In the genomic region with DNA sequence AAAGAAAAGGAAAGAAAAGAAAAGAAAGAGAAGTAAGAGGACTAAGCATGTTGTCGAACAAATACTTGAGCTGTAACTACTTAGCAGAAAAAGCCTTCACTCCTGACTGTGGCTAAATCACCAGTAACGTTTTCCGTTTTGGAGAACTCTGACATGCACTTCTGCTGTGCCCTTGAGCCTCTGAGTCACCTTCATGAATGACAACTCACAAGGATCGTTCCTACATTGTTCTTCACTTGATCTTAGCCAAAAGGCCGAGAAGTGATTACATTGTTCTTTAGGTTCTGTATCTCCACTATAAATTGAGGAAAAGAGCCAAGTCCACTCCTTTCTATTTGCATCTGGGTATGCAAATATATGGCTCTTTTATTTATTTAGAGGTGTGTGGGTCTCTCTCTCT, we compare ENCODE assay signal across 35 mouse cellular contexts. TPM values are rescaled to one million over a fixed set of nuclear protein-coding genes. Genes with fewer than 3 reads are reported as not detected.
"Had no signal": no experiment of that assay in that cellular context is flagged by ENCODE, and none has a peak within 500 bp of the region (broad histone marks: within the 10 kb centered on the region; RNA-seq: fewer than 3 reads in every experiment).

No protein-coding gene starts in this region.

- H3K27ac ChIP-seq: gastrocnemius, adult 2 months; heart, embryonic 10.5 days; hindbrain, embryonic 10.5 days; hindbrain, embryonic 12.5 days; hindbrain, embryonic 14.5 days; intestine, embryonic 15.5 days; left cerebral cortex, adult 2 months; limb, embryonic 13.5 days; limb, embryonic 15.5 days; liver, embryonic 12.5 days; liver, embryonic 14.5 days had no signal

- ATAC-seq: hindbrain, embryonic 16.5 days; inflammation-experienced regulatory T-cells, adult 6 months; intestine, embryonic 15.5 days; intestine, postnatal 0 days; liver, embryonic 12.5 days had no signal

- H3K9ac ChIP-seq: heart, embryonic 12.5 days; hindbrain, embryonic 12.5 days; hindbrain, embryonic 14.5 days; intestine, embryonic 15.5 days; limb, embryonic 13.5 days; limb, embryonic 15.5 days; liver, embryonic 12.5 days; liver, embryonic 14.5 days had no signal

- H3K36me3 ChIP-seq: heart, embryonic 10.5 days; heart, embryonic 12.5 days; hindbrain, embryonic 10.5 days; hindbrain, embryonic 12.5 days; intestine, embryonic 15.5 days; limb, embryonic 13.5 days; limb, embryonic 15.5 days; liver, embryonic 12.5 days had no signal

- H3K4me2 ChIP-seq: heart, embryonic 12.5 days; hindbrain, embryonic 12.5 days; hindbrain, embryonic 14.5 days; intestine, embryonic 15.5 days; limb, embryonic 13.5 days; limb, embryonic 15.5 days; liver, embryonic 12.5 days had no signal

- H3K27me3 ChIP-seq: hindbrain, embryonic 12.5 days; intestine, embryonic 15.5 days; limb, embryonic 13.5 days; limb, embryonic 15.5 days; liver, embryonic 12.5 days had no signal

- DNase-seq: gastrocnemius, adult 2 months; gastrocnemius, postnatal 10 days; gastrocnemius, postnatal 25 days; heart, adult 18-20 months; heart, postnatal 10 days; heart, postnatal 4 days; kidney, adult 18-20 months; kidney, adult 8-10 months; kidney, postnatal 10 days; kidney, postnatal 25 days; kidney, postnatal 4 days; left cerebral cortex, postnatal 4 days had no signal

- H3K4me3 ChIP-seq: gastrocnemius, adult 2 months; heart, embryonic 10.5 days; heart, embryonic 12.5 days; hindbrain, embryonic 10.5 days; hindbrain, embryonic 12.5 days; intestine, embryonic 15.5 days; left cerebral cortex, adult 2 months; limb, embryonic 13.5 days; limb, embryonic 15.5 days; liver, embryonic 12.5 days had no signal

- H3K4me1 ChIP-seq: heart, embryonic 10.5 days; heart, embryonic 12.5 days; hindbrain, embryonic 12.5 days; intestine, embryonic 15.5 days; limb, embryonic 13.5 days; limb, embryonic 15.5 days; liver, embryonic 12.5 days had no signal

- H3K9me3 ChIP-seq: heart, embryonic 10.5 days; heart, embryonic 12.5 days; hindbrain, embryonic 10.5 days; hindbrain, embryonic 12.5 days; intestine, embryonic 15.5 days; limb, embryonic 13.5 days; limb, embryonic 15.5 days; liver, embryonic 12.5 days had no signal

RNA-seq across cellular contexts. Expression of gene Itprid1, which starts 19.8 kb away (rescaled TPM):
- total RNA-seq: gastrocnemius, adult 2 months; gastrocnemius, postnatal 10 days; gastrocnemius, postnatal 25 days; gastrocnemius, postnatal 4 days; granulocyte monocyte progenitor cell, adult 5-6 weeks; heart, adult 8-10 months; heart, postnatal 10 days; heart, postnatal 25 days; heart, postnatal 4 days; liver, adult 2 months had no signal
- polyA plus RNA-seq: heart, embryonic 10.5 days; heart, embryonic 12.5 days; heart, embryonic 14.5 days; hindbrain, embryonic 14.5 days; inflammation-experienced regulatory T-cells, adult 6 months; intestine, embryonic 15.5 days; intestine, postnatal 0 days; kidney, embryonic 14.5 days; limb, embryonic 11.5 days; liver, adult 2 months; liver, embryonic 12.5 days; liver, embryonic 14.5 days; liver, embryonic 16.5 days had no signal
